Comparison of ENCODE assay signal across 28 mouse cellular contexts in genomic region chr15:8460871-8461270, GRCm38 (mm10). TPM values are rescaled to one million over a fixed set of nuclear protein-coding genes. Genes with fewer than 3 reads are reported as not detected.
DNase-seq lines count a peak whose midpoint lies in the region; ATAC-seq and TF ChIP-seq lines count a peak whose summit lies in the region.
"Had no signal": no experiment of that assay in that cellular context is flagged by ENCODE, and none has a peak within 500 bp of the region (broad histone marks: within the 10 kb centered on the region; RNA-seq: fewer than 3 reads in every experiment).

No protein-coding gene starts in this region.

- intact Hi-C loops in heart, postnatal 14 days (cut with DNase I), result no loop called here
- intact Hi-C loops in gastrocnemius, postnatal 14 days (cut with DNase I; ENCODE audit: low total_unique reads), result no loop called here

- H3K27me3 ChIP-seq in liver, embryonic 13.5 days, result no peaks in the 10 kb centered on the region
- H3K27me3 ChIP-seq in liver, embryonic 11.5 days (replicated peaks; ENCODE audit: control insufficient read depth, insufficient read depth, low read length), result no peaks in the 10 kb centered on the region
- no peaks in the 10 kb centered on the region for H3K27me3 ChIP-seq in MEL (ENCODE audit: control insufficient read depth in 1 of 2, insufficient read depth in 2 of 2, low read length in 2 of 2)
- no peaks in the 10 kb centered on the region for H3K27me3 ChIP-seq in forebrain, embryonic 14.5 days (replicated peaks; ENCODE audit: control insufficient read depth, insufficient read depth, low read length)
- H3K27me3 ChIP-seq: CH12.LX, Patski had no signal

- TF ChIP-seq EP300 in MEL (IDR thresholded peaks at IDR 0.05; ENCODE audit: low read depth in 1 of 2, low read length in 2 of 2), result peak; percentile 55 to 66; a peak in 2 of 4 replicates

- H3K4me1 ChIP-seq in liver, embryonic 13.5 days (replicated peaks), result peaks cover 8% of the 10 kb centered on the region
- no peaks in the 10 kb centered on the region for H3K4me1 ChIP-seq in liver, embryonic 11.5 days (replicated peaks; ENCODE audit: control insufficient read depth, insufficient read depth, low read length)
- H3K4me1 ChIP-seq in MEL (ENCODE audit: control insufficient read depth in 1 of 2, insufficient read depth in 2 of 2, low read length in 2 of 2), result peaks cover 14 to 21% of the 10 kb centered on the region in 2 experiments
- H3K4me1 ChIP-seq in forebrain, embryonic 14.5 days (ENCODE audit: control insufficient read depth, insufficient read depth, low read length), result no peaks in the 10 kb centered on the region

- peak; percentile 8 for DNase-seq in heart, adult 11 months
- no peak for DNase-seq in heart, postnatal 14 days
- no peak for DNase-seq in liver, embryonic 13.5 days
- DNase-seq in liver, embryonic 11.5 days (ENCODE audit: low spot score), result no peak
- no peak for DNase-seq in MEL (ENCODE audit: low read depth, low spot score)
- DNase-seq in gastrocnemius, postnatal 14 days, result no peak
- DNase-seq in forebrain, embryonic 14.5 days (ENCODE audit: low spot score), result no peak
- DNase-seq: adrenal gland, adult 2 months; adrenal gland, adult 8-10 months; adrenal gland, postnatal 10 days; adrenal gland, postnatal 14 days; adrenal gland, postnatal 25 days; adrenal gland, postnatal 36 days; B cell, adult 2 months; cerebellum, adult 11 months; cerebellum, adult 11-12 months; cerebellum, adult 18-20 months had no signal

- H3K9ac ChIP-seq in liver, embryonic 13.5 days, result no peak overlapping the region
- no peak overlapping the region for H3K9ac ChIP-seq in liver, embryonic 11.5 days (ENCODE audit: low read depth, low read length)
- no peak overlapping the region for H3K9ac ChIP-seq in MEL (ENCODE audit: control insufficient read depth, low read depth, low read length, poor library complexity, severe bottlenecking)
- H3K9ac ChIP-seq in forebrain, embryonic 14.5 days (ENCODE audit: low read length), result no peak overlapping the region

- no peak overlapping the region for H3K4me3 ChIP-seq in liver, embryonic 13.5 days (replicated peaks)
- no peak overlapping the region for H3K4me3 ChIP-seq in liver, embryonic 11.5 days (ENCODE audit: low read depth, low read length)
- H3K4me3 ChIP-seq in MEL (ENCODE audit: control insufficient read depth in 1 of 2, insufficient read depth in 1 of 2, low read depth in 2 of 2, low read length in 2 of 2), result no peak overlapping the region
- H3K4me3 ChIP-seq in forebrain, embryonic 14.5 days (ENCODE audit: low read depth, low read length), result no peak overlapping the region

- H3K79me2 ChIP-seq in MEL (ENCODE audit: control insufficient read depth, insufficient read depth, low read length, poor library complexity), result no peaks in the 10 kb centered on the region

- H3K36me3 ChIP-seq in liver, embryonic 13.5 days, result no peaks in the 10 kb centered on the region
- no peaks in the 10 kb centered on the region for H3K36me3 ChIP-seq in liver, embryonic 11.5 days (ENCODE audit: control insufficient read depth, insufficient read depth, low read length)
- peaks cover 0 to 22% of the 10 kb centered on the region in 2 experiments; a peak in 2 of 4 replicates for H3K36me3 ChIP-seq in MEL (ENCODE audit: control insufficient read depth in 1 of 2, insufficient read depth in 2 of 2, low read length in 2 of 2)
- H3K36me3 ChIP-seq in forebrain, embryonic 14.5 days (ENCODE audit: control insufficient read depth, insufficient read depth, low read length), result no peaks in the 10 kb centered on the region
- H3K36me3 ChIP-seq: G1E had no signal

- H3K9me3 ChIP-seq in liver, embryonic 13.5 days (replicated peaks), result no peaks in the 10 kb centered on the region
- H3K9me3 ChIP-seq in liver, embryonic 11.5 days (ENCODE audit: control insufficient read depth, low read length), result no peaks in the 10 kb centered on the region
- H3K9me3 ChIP-seq in MEL (replicated peaks; ENCODE audit: insufficient read depth, low read length), result no peaks in the 10 kb centered on the region
- no peaks in the 10 kb centered on the region for H3K9me3 ChIP-seq in forebrain, embryonic 14.5 days (replicated peaks; ENCODE audit: control insufficient read depth, low read length)
- H3K9me3 ChIP-seq: G1E had no signal

- H3K4me2 ChIP-seq in liver, embryonic 13.5 days, result no peak overlapping the region
- no peak overlapping the region for H3K4me2 ChIP-seq in liver, embryonic 11.5 days
- H3K4me2 ChIP-seq in forebrain, embryonic 14.5 days (ENCODE audit: low read length), result no peak overlapping the region

- no peak for TF ChIP-seq POLR2A in MEL (IDR thresholded peaks at IDR 0.05; ENCODE audit: control insufficient read depth in 1 of 2, insufficient read depth in 1 of 2, low read depth in 1 of 2, low read length in 2 of 2, poor library complexity in 1 of 2)

- WGBS in liver, embryonic 13.5 days (ENCODE audit: insufficient replicate concordance), result 41% methylated on average over 2 of the region's 2 CpGs
- 55% methylated on average over 2 of the region's 2 CpGs for WGBS in liver, embryonic 11.5 days
- 92% methylated on average over 2 of the region's 2 CpGs for WGBS in forebrain, embryonic 14.5 days

- TF ChIP-seq CTCF in MEL (IDR thresholded peaks at IDR 0.05 in 2 of 3, conservative IDR thresholded peaks at IDR 0.05 in 1 of 3; ENCODE audit: control insufficient read depth in 1 of 3, insufficient read depth in 1 of 3, low read depth in 2 of 3, low read length in 3 of 3, poor library complexity in 1 of 3, severe bottlenecking in 1 of 3), result no peak

- peak; percentile 54; the same call in 1 of the 2 replicates for ATAC-seq in liver, embryonic 13.5 days (ENCODE audit: low read depth)
- ATAC-seq in liver, embryonic 11.5 days (replicated peaks; ENCODE audit: low FRiP score), result no peak
- ATAC-seq in megakaryocyte-erythroid progenitor cell, adult 5-6 weeks (replicated peaks; ENCODE audit: low FRiP score, low TSS enrichment, poor library complexity, severe bottlenecking), result peak; percentile 37; the same call in 1 of the 2 replicates
- no peak for ATAC-seq in forebrain, embryonic 14.5 days
- ATAC-seq: activated CD4-positive, CD25-positive, alpha-beta regulatory T cell, adult 4 months; CD4-positive, CD25-positive, alpha-beta regulatory T cell, adult 4 months; Patski had no signal

- H3K27ac ChIP-seq in liver, embryonic 13.5 days, result no peak overlapping the region
- no peak overlapping the region for H3K27ac ChIP-seq in liver, embryonic 11.5 days (ENCODE audit: low read depth, low read length)
- H3K27ac ChIP-seq in MEL (ENCODE audit: control insufficient read depth, low read depth, low read length), result no peak overlapping the region
- H3K27ac ChIP-seq in forebrain, embryonic 14.5 days (ENCODE audit: low read depth, low read length), result no peak overlapping the region

- TF ChIP-seq RAD21 in MEL (IDR thresholded peaks at IDR 0.05; ENCODE audit: low read depth, low read length), result no peak

TF ChIP-seq in MEL, 35 proteins besides CTCF, POLR2A, EP300 and RAD21:
- peak; percentile 25; the same call in 1 of the 2 replicates for TF ChIP-seq ETS1 (IDR thresholded peaks at IDR 0.05; ENCODE audit: low read depth, low read length)
- TF ChIP-seq SIN3A (IDR thresholded peaks at IDR 0.05; ENCODE audit: low read length), result peak; percentile 34; the same call in 1 of the 2 replicates
- TF ChIP-seq POLR2AphosphoS5 (IDR thresholded peaks at IDR 0.05; ENCODE audit: borderline replicate concordance, low read depth, low read length), result no peak
- TF ChIP-seq ZNF384 (IDR thresholded peaks at IDR 0.05; ENCODE audit: low read depth, low read length), result no peak
- TF ChIP-seq TCF12 (IDR thresholded peaks at IDR 0.05; ENCODE audit: low read depth, low read length), result peak; percentile 63; the same call in 1 of the 2 replicates
- TF ChIP-seq JUND (IDR thresholded peaks at IDR 0.05; ENCODE audit: low read depth, low read length), result no peak
- no peak for TF ChIP-seq HCFC1 (IDR thresholded peaks at IDR 0.05; ENCODE audit: low read depth, low read length)
- TF ChIP-seq MEF2A (IDR thresholded peaks at IDR 0.05; ENCODE audit: extremely low read depth, insufficient replicate concordance, low read depth, low read length, poor library complexity, severe bottlenecking), result no peak
- 0 out of 2 replicates have a peak, but pooled peaks have one; percentile 44 for TF ChIP-seq BHLHE40 (IDR thresholded peaks at IDR 0.05; ENCODE audit: borderline replicate concordance, low read depth, low read length)
- TF ChIP-seq MYB (IDR thresholded peaks at IDR 0.05; ENCODE audit: low read depth, low read length), result no peak
- TF ChIP-seq ZKSCAN1 (IDR thresholded peaks at IDR 0.05; ENCODE audit: low read depth, low read length), result no peak
- TF ChIP-seq GATA1 (IDR thresholded peaks at IDR 0.05; ENCODE audit: low read depth, low read length), result peak; percentile 87
- no peak for TF ChIP-seq GABPA (IDR thresholded peaks at IDR 0.05; ENCODE audit: low read depth, low read length)
- TF ChIP-seq ZMIZ1 (IDR thresholded peaks at IDR 0.05; ENCODE audit: low read depth, low read length), result no peak

RNA-seq across cellular contexts. Expression of gene Nipbl, which starts 16.6 kb away (rescaled TPM):
- 10 to 100 TPM; 32.6 to 32.7 TPM for total RNA-seq in heart, postnatal 14 days (2021)
- 6.7 and 7.4 TPM in 2 replicates for polyA plus RNA-seq in liver, embryonic 13.5 days (2015; fragmentation: Nextera tagmentation; extraction: Ambion mirVana)
- 15.3 and 16.8 TPM in 2 replicates for polyA plus RNA-seq in liver, embryonic 11.5 days (2014; fragmentation: Nextera tagmentation; extraction: Ambion mirVana)
- total RNA-seq in MEL (2012; rRNA removed), result 21.8 and 26.4 TPM in 2 replicates
- 10 to 100 TPM; 35.6 to 66.3 TPM for polyA plus RNA-seq in MEL (2012; ENCODE audit: insufficient read depth in 1 of 2, insufficient read length in 2 of 2, low read depth in 1 of 2, low replicate concordance in 2 of 2, missing spikeins in 1 of 2)
- 52.5 and 57.2 TPM in 2 replicates for total RNA-seq in megakaryocyte-erythroid progenitor cell, adult 5-6 weeks (2014; fragmentation: Nextera tagmentation)
- 48.6 and 61.0 TPM in 2 replicates for total RNA-seq in megakaryocyte-erythroid progenitor cell, adult 5-6 weeks (2017)
- 10 to 100 TPM; 21.9 to 23.1 TPM for total RNA-seq in gastrocnemius, postnatal 14 days (2021)
- 15.3 and 18.4 TPM in 2 replicates for polyA plus RNA-seq in forebrain, embryonic 14.5 days (2014; fragmentation: Nextera tagmentation; extraction: Ambion mirVana)

RNA-seq across cellular contexts. Expression of gene Gm2310, which starts 58.9 kb away (rescaled TPM):
- not detected for total RNA-seq in heart, postnatal 14 days (2021)
- polyA plus RNA-seq in liver, embryonic 13.5 days (2015; fragmentation: Nextera tagmentation; extraction: Ambion mirVana), result not detected in 2 replicates
- not detected in 2 replicates for polyA plus RNA-seq in liver, embryonic 11.5 days (2014; fragmentation: Nextera tagmentation; extraction: Ambion mirVana)
- not detected in 2 replicates for total RNA-seq in MEL (2012; rRNA removed)
- polyA plus RNA-seq in MEL (2012; ENCODE audit: insufficient read depth in 1 of 2, insufficient read length in 2 of 2, low read depth in 1 of 2, low replicate concordance in 2 of 2, missing spikeins in 1 of 2), result under 1 TPM in 1 of 2 experiments, not detected in 1; 0.06 TPM
- not detected in 2 replicates for total RNA-seq in megakaryocyte-erythroid progenitor cell, adult 5-6 weeks (2014; fragmentation: Nextera tagmentation)
- not detected in 2 replicates for total RNA-seq in megakaryocyte-erythroid progenitor cell, adult 5-6 weeks (2017)
- total RNA-seq in gastrocnemius, postnatal 14 days (2021), result not detected
- polyA plus RNA-seq in forebrain, embryonic 14.5 days (2014; fragmentation: Nextera tagmentation; extraction: Ambion mirVana), result not detected in 2 replicates
- total RNA-seq: adrenal gland, adult 18-20 months; adrenal gland, adult 2 months; adrenal gland, adult 8-10 months; adrenal gland, postnatal 10 days; adrenal gland, postnatal 14 days; adrenal gland, postnatal 25 days; adrenal gland, postnatal 36 days; adrenal gland, postnatal 4 days; CH12.LX; ES-E14; G1E had no signal
- polyA plus RNA-seq: activated CD4-positive, CD25-positive, alpha-beta regulatory T cell, adult 4 months; adrenal gland, adult 2 months; brain, embryonic 14.5 days; C2C12; G1E; Patski had no signal

Comparison
In these comparisons a context has a peak if more than half of its experiments do, and no peak if none do; other contexts are left out.
1. ATAC-seq: peak in liver, embryonic 13.5 days (single experiment) and megakaryocyte-erythroid progenitor cell, adult 5-6 weeks (single experiment); none in liver, embryonic 11.5 days (single experiment) and forebrain, embryonic 14.5 days (single experiment).